Mouse (Mus musculus) kidney, adult 2 months (tissue): ENCODE measurements around the gene Plcl1.

Experiments used
- CTCF ChIP-seq: fragments of 200-500 bp; conservative IDR thresholded peaks from 2 replicates; pipeline ENCODE4 v1.5.1; 2011; ENCODE audit warnings: low read depth, mild to moderate bottlenecking, control low read depth, low read length, moderate library complexity, mixed read lengths; ENCODE audit not compliant: insufficient read depth, insufficient read length
- POLR2A ChIP-seq: fragments of 200-500 bp; IDR thresholded peaks from one replicate; pipeline ENCODE4 v1.6.1; 2011; ENCODE audit warnings: low read depth, low read length, control low read depth

GRCm38 (mm10) chr1:55604593-55604992, 198.9 kb downstream of the Plcl1 start:
- TF ChIP-seq CTCF (no peak), POLR2A (no peak)
